Mouse (Mus musculus): ENCODE results near the gene Ptpre.
"Not testable (repeated sequence)": the region's sequence is repeated elsewhere in the genome, so short reads cannot be mapped to it uniquely, and the experiment has no call there.

The Ptpre gene

GRCm38 (mm10) chr7:135650061-135650460 lies 112.8 kb downstream of the Ptpre start:
- no peak for DNase-seq

- DNase-seq: peak; percentile 60 to 62
Measured at GRCm38 (mm10) chr7:135651831-135652511, 114.7 kb downstream of the Ptpre start.

- no peak for DNase-seq
Measured at GRCm38 (mm10) chr7:135652781-135653180, 115.5 kb downstream of the Ptpre start.

- DNase-seq: no peak
Measured at GRCm38 (mm10) chr7:135653601-135654000, 116.3 kb downstream of the Ptpre start.

- DNase-seq: no peak
Measured at GRCm38 (mm10) chr7:135654288-135654687, 117.0 kb downstream of the Ptpre start.

- no peak for DNase-seq
Measured at GRCm38 (mm10) chr7:135655113-135655512, 117.8 kb downstream of the Ptpre start.

- DNase-seq: no peak
Measured at GRCm38 (mm10) chr7:135658150-135658549, 120.9 kb downstream of the Ptpre start.

- peak in 1 of 2 experiments; percentile 36 for DNase-seq
Measured at GRCm38 (mm10) chr7:135659314-135659935, 122.1 kb downstream of the Ptpre start.

GRCm38 (mm10) chr7:135660314-135660713 lies 123.0 kb downstream of the Ptpre start:
- DNase-seq: no peak

- no peak for DNase-seq
Measured at GRCm38 (mm10) chr7:135664211-135664610, 126.9 kb downstream of the Ptpre start.

GRCm38 (mm10) chr7:135666314-135666713 lies 129.0 kb downstream of the Ptpre start:
- DNase-seq: no peak

GRCm38 (mm10) chr7:135668852-135669739 lies 131.8 kb downstream of the Ptpre start:
- peak in 1 of 2 experiments; percentile 73 for DNase-seq

- DNase-seq: no peak
Measured at GRCm38 (mm10) chr7:135673576-135673975, 136.3 kb downstream of the Ptpre start.

- peak in 1 of 2 experiments; percentile 44 for DNase-seq
Measured at GRCm38 (mm10) chr7:135676722-135677121, 139.4 kb downstream of the Ptpre start.

- peak; percentile 74 to 83 for DNase-seq
Measured at GRCm38 (mm10) chr7:135680334-135680733, 143.1 kb downstream of the Ptpre start.

GRCm38 (mm10) chr7:135684098-135684497 lies 146.8 kb downstream of the Ptpre start:
- not testable (repeated sequence) for DNase-seq

- DNase-seq: no peak
Measured at GRCm38 (mm10) chr7:135684938-135685337, 147.7 kb downstream of the Ptpre start.

GRCm38 (mm10) chr7:135689396-135689795 lies 152.1 kb downstream of the Ptpre start:
- DNase-seq: no peak

GRCm38 (mm10) chr7:135691941-135692340 lies 154.7 kb downstream of the Ptpre start:
- DNase-seq: no peak

- DNase-seq: no peak
Measured at GRCm38 (mm10) chr7:135694130-135694529, 156.8 kb downstream of the Ptpre start.

GRCm38 (mm10) chr7:135694796-135695195 lies 157.5 kb downstream of the Ptpre start:
- DNase-seq: no peak

GRCm38 (mm10) chr7:135696127-135696526 lies 158.8 kb downstream of the Ptpre start:
- DNase-seq: no peak

GRCm38 (mm10) chr7:135697021-135697740 lies 159.9 kb downstream of the Ptpre start:
- peak; percentile 45 to 53 for DNase-seq

Measured in lung, postnatal 4 days (tissue).